Mouse (Mus musculus) neural tube, embryonic 11.5 days (tissue): ENCODE results near the gene Cipc. TPM values are rescaled to one million over a fixed set of nuclear protein-coding genes. Genes with fewer than 3 reads are reported as not detected.

Source experiments
- ATAC-seq: fragments of 200-750 bp; cut with Nextera tagmentation; 2 replicates; pipeline ENCODE4 v1.8.0; 2017; ENCODE audit warnings: moderate number of reproducible peaks, mild to moderate bottlenecking, moderate TSS enrichment, moderate library complexity; ENCODE audit not compliant: insufficient read depth, low FRiP score, low TSS enrichment
- DNase-seq: peaks from one replicate; pipeline ENCODE4 v3.0.0-alpha.2; 2015; ENCODE audit warnings: low spot score
- H3K27ac ChIP-seq: fragments of 300-500 bp; sonication (generic); 2 replicates; pipeline ENCODE4 v1.5.1; 2014; ENCODE audit warnings: low read depth, mild to moderate bottlenecking, low read length
- H3K27me3 ChIP-seq: fragments of 300-500 bp; sonication (generic); 2 replicates; pipeline ENCODE4 v1.6.1; 2014; ENCODE audit warnings: mild to moderate bottlenecking, low read length, mixed read lengths; ENCODE audit not compliant: control insufficient read depth, insufficient read depth
- H3K36me3 ChIP-seq: fragments of 300-500 bp; sonication (generic); 2 replicates; pipeline ENCODE4 v1.6.1; 2014; ENCODE audit warnings: mild to moderate bottlenecking, low read length, moderate library complexity, mixed read lengths; ENCODE audit not compliant: control insufficient read depth, insufficient read depth
- H3K4me1 ChIP-seq: fragments of 300-500 bp; sonication (generic); 2 replicates; pipeline ENCODE4 v1.6.1; 2014; ENCODE audit warnings: low read length, mixed read lengths; ENCODE audit not compliant: control insufficient read depth, insufficient read depth
- H3K4me2 ChIP-seq: fragments of 300-500 bp; sonication (generic); 2 replicates; pipeline ENCODE4 v1.6.1; 2014; ENCODE audit warnings: low read depth, mild to moderate bottlenecking, moderate library complexity
- H3K4me3 ChIP-seq: fragments of 300-500 bp; sonication (generic); 2 replicates; pipeline ENCODE4 v1.5.1; 2014; ENCODE audit warnings: low read depth, low read length
- H3K9ac ChIP-seq: fragments of 300-500 bp; sonication (generic); 2 replicates; pipeline ENCODE4 v1.6.1; 2014; ENCODE audit warnings: mild to moderate bottlenecking, low read length
- H3K9me3 ChIP-seq: fragments of 300-500 bp; sonication (generic); 2 replicates; pipeline ENCODE4 v1.6.1; 2016; ENCODE audit warnings: low read length; ENCODE audit not compliant: control insufficient read depth
- WGBS: fragments of 180-500 bp; shearing (Covaris S2); extraction: QIAGEN DNeasy Blood & Tissue Kit; methylation state at CpG from one replicate; pipeline ENCODE4 v1.1.7; 2014; 5-methylcytosine and 5-hydroxymethylcytosine counted together
- polyA plus RNA-seq: library from polyadenylated mRNA; unstranded; fragments of >200 nt; fragmentation: Nextera tagmentation; extraction: Ambion mirVana; gene quantifications from 2 replicates; pipeline ENCODE4 v1.2.1, GENCODE M21; 2014

Gene Cipc
- polyA plus RNA-seq, 1 experiment from 2014 or later, result 40.1 TPM

DNA sequence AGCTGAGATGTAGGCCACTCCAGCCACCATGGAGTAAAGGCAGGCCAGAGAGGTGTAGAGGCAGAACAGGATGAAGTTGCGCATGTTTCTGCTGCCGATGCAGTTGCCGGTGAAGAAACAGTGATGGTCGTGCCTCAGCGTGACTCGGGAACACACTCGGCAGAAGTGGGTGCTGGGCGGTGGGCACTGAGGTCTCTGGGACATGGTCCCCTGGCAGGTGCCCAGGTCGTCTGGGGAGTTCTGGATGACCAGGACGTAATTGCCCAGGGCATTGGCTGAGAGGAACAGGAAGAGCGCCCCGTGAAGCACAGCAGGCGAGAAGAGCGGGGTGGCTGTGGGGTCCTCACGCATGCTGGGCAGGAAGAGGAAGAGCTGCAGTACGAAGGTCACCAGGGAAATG, 41.4 kb downstream of the Cipc start:
- peaks cover 57% of the 10 kb centered on the region for H3K27me3 ChIP-seq
- H3K9me3 ChIP-seq, result no peaks in the 10 kb centered on the region
- H3K4me2 ChIP-seq, result no peak overlapping the region
- 47% methylated on average over 16 of the region's 16 CpGs for WGBS
- H3K36me3 ChIP-seq, result no peaks in the 10 kb centered on the region
- ATAC-seq (no peak), DNase-seq (no peak)
- H3K27ac ChIP-seq, result no peak overlapping the region
- H3K4me3 ChIP-seq, result no peak overlapping the region
- no peak overlapping the region for H3K9ac ChIP-seq
- H3K4me1 ChIP-seq, result peaks cover 11% of the 10 kb centered on the region

- ATAC-seq (no peak), DNase-seq (no peak)
- H3K4me1 ChIP-seq, result peaks cover 7% of the 10 kb centered on the region
- H3K4me3 ChIP-seq, result peak overlapping the region; percentile 42; the same call in 1 of the 2 replicates
- H3K9ac ChIP-seq, result no peak overlapping the region
- no peak overlapping the region for H3K27ac ChIP-seq
- H3K4me2 ChIP-seq, result peak overlapping the region; percentile 87
- peaks cover 47% of the 10 kb centered on the region for H3K27me3 ChIP-seq
- no peaks in the 10 kb centered on the region for H3K9me3 ChIP-seq
- 10% methylated on average over 15 of the region's 15 CpGs for WGBS
- no peaks in the 10 kb centered on the region for H3K36me3 ChIP-seq
Measured at GRCm38 (mm10) chr12:86989378-86989777, 42.5 kb downstream of the Cipc start.

DNA sequence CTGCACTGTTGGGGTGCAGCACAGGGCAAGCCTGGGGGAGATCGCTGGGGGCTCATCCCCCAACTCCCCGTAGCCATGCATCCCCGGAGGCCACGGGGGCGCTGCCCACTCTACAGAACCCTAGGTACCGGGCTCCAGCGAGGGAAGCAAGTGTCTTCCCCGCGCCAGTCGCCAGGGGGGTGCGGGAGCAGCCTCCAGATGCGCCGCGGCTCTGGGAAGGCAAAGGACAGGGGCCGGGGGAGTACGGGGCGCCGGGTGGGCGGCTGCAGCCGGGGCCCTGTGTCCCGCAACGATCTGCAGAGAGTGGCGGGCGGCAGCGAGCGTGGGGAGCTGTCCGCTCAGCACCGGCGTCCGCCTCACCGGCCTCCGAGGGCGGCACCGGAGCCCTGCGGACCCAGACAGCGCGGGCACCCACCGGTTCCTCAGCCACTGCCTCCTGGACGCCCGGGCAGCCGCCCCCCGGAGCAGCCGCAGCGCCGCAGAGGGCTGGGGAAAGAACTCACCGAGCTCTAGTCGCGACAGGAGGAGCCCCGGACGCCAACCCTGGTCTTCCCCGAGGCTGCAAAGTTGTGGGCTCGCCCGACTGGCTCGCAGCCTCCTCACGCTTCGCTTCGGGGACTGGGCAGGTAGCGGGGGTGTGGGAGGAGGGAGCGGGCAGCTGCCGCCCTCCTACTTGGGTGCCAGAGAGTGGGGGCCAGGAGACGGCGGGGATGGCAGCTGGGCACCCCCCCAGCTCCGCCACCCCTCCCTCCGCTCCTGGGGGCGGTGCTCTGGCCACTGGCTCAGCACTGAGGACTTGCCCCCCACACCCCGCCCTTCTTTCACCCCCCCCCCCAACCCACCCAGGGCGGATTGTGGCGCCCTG, 43.3 kb downstream of the Cipc start, which contains the start of gene Zdhhc22:
Zdhhc22 (minus strand) TSS at position 541 of the 865 bp plus-strand sequence.
- H3K4me1 ChIP-seq, result peaks cover 7% of the 10 kb centered on the region
- no peaks in the 10 kb centered on the region for H3K36me3 ChIP-seq
- peaks cover 41% of the 10 kb centered on the region for H3K27me3 ChIP-seq
- DNase-seq, result peak; percentile 82
- peak within 1 kb of the TSS; percentile 42 for H3K4me3 ChIP-seq
- H3K9ac ChIP-seq, result peak within 1 kb of the TSS; percentile 60
- no peaks in the 10 kb centered on the region for H3K9me3 ChIP-seq
- no peak within 1 kb of the TSS for H3K27ac ChIP-seq
- peak within 1 kb of the TSS; percentile 87 for H3K4me2 ChIP-seq
- WGBS, result 1% methylated on average over 52 of the region's 68 CpGs
- peak; percentile 74 for ATAC-seq

DNA sequence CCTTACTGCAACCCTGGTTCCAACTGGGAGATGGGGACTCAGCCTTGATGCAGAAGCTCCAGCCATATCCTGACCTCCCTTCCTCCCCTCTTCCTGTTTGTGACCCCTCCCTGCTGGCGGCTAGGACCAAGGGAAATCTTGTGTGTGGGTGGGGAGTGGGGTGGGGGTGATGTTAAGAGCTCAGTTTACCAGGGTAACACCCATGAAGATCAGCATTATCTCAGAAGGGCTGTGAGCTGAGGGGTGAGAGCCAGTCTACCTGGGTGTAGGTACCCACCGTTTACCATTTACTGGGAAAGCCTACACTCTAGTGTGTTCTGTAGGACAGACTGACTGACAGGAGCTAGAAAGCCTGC, 43.9 kb downstream of the Cipc start:
- H3K9me3 ChIP-seq, result no peaks in the 10 kb centered on the region
- ATAC-seq (no peak), DNase-seq (no peak)
- peaks cover 41% of the 10 kb centered on the region for H3K27me3 ChIP-seq
- H3K9ac ChIP-seq, result no peak overlapping the region; the same call in 1 of the 2 replicates
- peak overlapping the region; percentile 87 for H3K4me2 ChIP-seq
- peaks cover 7% of the 10 kb centered on the region for H3K4me1 ChIP-seq
- H3K4me3 ChIP-seq, result peak overlapping the region; percentile 42
- 47% methylated on average over 2 of the region's 2 CpGs for WGBS
- H3K27ac ChIP-seq, result no peak overlapping the region
- no peaks in the 10 kb centered on the region for H3K36me3 ChIP-seq

- Histone ChIP-seq H3K27me3 (peaks cover 23% of the 10 kb centered on the region), H3K9ac (no peak overlapping the region), H3K27ac (no peak overlapping the region), H3K9me3 (no peaks in the 10 kb centered on the region), H3K36me3 (no peaks in the 10 kb centered on the region), H3K4me2 (no peak overlapping the region), H3K4me3 (no peak overlapping the region), H3K4me1 (peaks cover 7% of the 10 kb centered on the region)
- ATAC-seq, result no peak
- no peak for DNase-seq
- WGBS, result 43% methylated on average over 4 of the region's 4 CpGs
Measured at GRCm38 (mm10) chr12:86994166-86994565, 47.3 kb downstream of the Cipc start.

GRCm38 (mm10) chr12:86994776-86995175, 47.9 kb downstream of the Cipc start:
- no peak overlapping the region for H3K27ac ChIP-seq
- H3K4me1 ChIP-seq, result peaks cover 5% of the 10 kb centered on the region
- no peak overlapping the region for H3K9ac ChIP-seq
- no peak overlapping the region for H3K4me2 ChIP-seq
- H3K9me3 ChIP-seq, result no peaks in the 10 kb centered on the region
- peaks cover 17% of the 10 kb centered on the region for H3K27me3 ChIP-seq
- DNase-seq (no peak), ATAC-seq (no peak)
- WGBS, result 50% methylated on average over 3 of the region's 3 CpGs
- H3K36me3 ChIP-seq, result no peaks in the 10 kb centered on the region
- no peak overlapping the region for H3K4me3 ChIP-seq

DNA sequence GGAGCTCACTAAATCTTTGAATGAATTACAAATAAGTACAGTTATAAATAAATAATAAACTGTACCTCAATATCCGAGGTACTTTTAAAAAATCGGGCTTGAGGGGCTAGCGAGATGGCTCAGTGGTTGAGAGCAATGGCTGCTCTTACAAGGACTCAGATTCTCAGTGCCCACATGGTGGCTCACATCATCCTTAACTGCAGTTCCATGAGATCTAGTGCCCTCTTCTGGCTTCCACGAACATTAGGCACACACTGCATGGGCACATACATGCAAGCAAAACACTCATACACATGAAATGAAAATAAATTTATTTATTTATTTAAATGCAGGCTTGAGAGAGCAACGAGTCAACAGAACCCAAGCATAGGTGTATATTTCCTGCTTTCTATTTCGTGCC, 49.1 kb downstream of the Cipc start:
- Histone ChIP-seq H3K4me2 (no peak overlapping the region), H3K4me1 (no peaks in the 10 kb centered on the region), H3K27me3 (peaks cover 6% of the 10 kb centered on the region), H3K9me3 (no peaks in the 10 kb centered on the region), H3K9ac (no peak overlapping the region), H3K36me3 (no peaks in the 10 kb centered on the region), H3K4me3 (no peak overlapping the region), H3K27ac (no peak overlapping the region)
- no peak for DNase-seq
- ATAC-seq, result no peak
- WGBS, result 83% methylated on average over 6 of the region's 6 CpGs

DNA sequence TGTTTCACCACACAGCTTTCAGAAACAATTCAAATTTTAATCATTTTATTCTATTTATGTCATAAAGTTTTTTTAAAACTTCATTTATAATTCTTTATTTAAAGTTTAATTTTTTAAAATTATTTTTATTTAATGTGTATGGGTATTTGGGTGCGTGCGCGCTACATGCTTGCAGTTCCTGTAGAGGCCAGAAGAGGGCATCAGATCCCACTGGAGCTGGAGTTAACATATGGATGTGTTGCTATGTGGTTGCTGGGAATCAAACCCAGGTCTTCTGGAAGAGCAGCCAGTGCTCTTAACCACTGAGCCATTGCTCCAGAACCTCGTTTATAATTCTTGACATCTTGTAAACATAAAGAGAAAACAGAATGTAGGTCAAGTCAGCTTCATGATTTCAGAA, 51.9 kb downstream of the Cipc start:
- WGBS, result 90% methylated on average over 4 of the region's 4 CpGs
- no peak overlapping the region for H3K9ac ChIP-seq
- no peak for ATAC-seq
- no peaks in the 10 kb centered on the region for H3K9me3 ChIP-seq
- H3K27ac ChIP-seq, result no peak overlapping the region
- no peaks in the 10 kb centered on the region for H3K36me3 ChIP-seq
- no peaks in the 10 kb centered on the region for H3K4me1 ChIP-seq
- H3K4me2 ChIP-seq, result no peak overlapping the region
- no peaks in the 10 kb centered on the region for H3K27me3 ChIP-seq
- DNase-seq, result no peak
- H3K4me3 ChIP-seq, result no peak overlapping the region

DNA sequence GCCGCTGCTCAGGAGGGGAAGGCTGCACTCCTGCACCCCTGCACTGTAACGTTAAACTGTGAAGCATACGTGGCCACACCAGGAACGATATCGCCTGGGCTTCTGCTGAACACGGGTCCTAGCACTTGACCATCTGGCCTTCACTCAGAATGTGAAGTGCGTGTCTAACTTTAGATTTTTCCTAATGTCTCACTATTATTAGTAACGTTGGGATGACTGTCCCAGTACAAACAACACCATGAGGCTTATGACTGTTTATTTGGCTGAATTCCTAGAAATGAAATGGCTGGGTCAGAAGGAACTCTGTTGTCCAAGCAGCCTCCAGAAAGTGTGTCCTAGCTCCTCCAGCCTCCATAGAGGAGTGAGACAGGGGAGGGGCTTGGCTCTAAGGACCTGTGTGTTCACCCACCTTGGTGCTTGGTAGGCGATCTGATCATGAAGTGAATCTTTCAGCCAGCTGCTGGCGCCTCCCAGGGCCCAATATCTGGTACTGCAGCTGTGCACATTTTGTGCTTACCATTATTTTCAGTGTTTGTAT, 52.5 kb downstream of the Cipc start:
- Histone ChIP-seq H3K27me3 (no peaks in the 10 kb centered on the region), H3K36me3 (no peaks in the 10 kb centered on the region), H3K9ac (no peak overlapping the region), H3K9me3 (no peaks in the 10 kb centered on the region), H3K4me1 (no peaks in the 10 kb centered on the region), H3K4me3 (no peak overlapping the region), H3K4me2 (no peak overlapping the region), H3K27ac (no peak overlapping the region)
- ATAC-seq (no peak), DNase-seq (no peak)
- 76% methylated on average over 10 of the region's 10 CpGs for WGBS
